Mouse (Mus musculus): Measurements from ENCODE around the gene Kirrel3. TPM values are rescaled to one million over a fixed set of nuclear protein-coding genes. Genes with fewer than 3 reads are reported as not detected.

Gene Kirrel3
- polyA plus RNA-seq, 1 experiment from 2014 or later, result 44.4 TPM

- Histone ChIP-seq H3K27me3 (ENCODE audit: control insufficient read depth, insufficient read depth, low read length) (no peaks in the 10 kb centered on the region), H3K9ac (replicated peaks; ENCODE audit: low read depth, low read length) (no peak overlapping the region), H3K4me2 (ENCODE audit: low read depth, low read length) (no peak overlapping the region), H3K27ac (ENCODE audit: low read depth, low read length) (no peak overlapping the region), H3K4me1 (ENCODE audit: control insufficient read depth, insufficient read depth, low read length) (no peaks in the 10 kb centered on the region), H3K36me3 (ENCODE audit: control insufficient read depth, insufficient read depth, low read length) (no peaks in the 10 kb centered on the region), H3K4me3 (ENCODE audit: low read depth, low read length) (no peak overlapping the region), H3K9me3 (ENCODE audit: control insufficient read depth, low read length) (no peaks in the 10 kb centered on the region)
- 84% methylated on average over 4 of the region's 4 CpGs for WGBS
- ATAC-seq (ENCODE audit: low read depth), result no peak
Measured at GRCm38 (mm10) chr9:34600326-34600725, 114.6 kb downstream of the Kirrel3 start.

GRCm38 (mm10) chr9:34603750-34604149 is 118.1 kb downstream of the Kirrel3 start:
- H3K27ac ChIP-seq (ENCODE audit: low read depth, low read length), result no peak overlapping the region
- no peaks in the 10 kb centered on the region for H3K9me3 ChIP-seq (ENCODE audit: control insufficient read depth, low read length)
- no peaks in the 10 kb centered on the region for H3K27me3 ChIP-seq (ENCODE audit: control insufficient read depth, insufficient read depth, low read length)
- ATAC-seq (ENCODE audit: low read depth), result no peak
- H3K36me3 ChIP-seq (ENCODE audit: control insufficient read depth, insufficient read depth, low read length), result no peaks in the 10 kb centered on the region
- H3K4me3 ChIP-seq (ENCODE audit: low read depth, low read length), result no peak overlapping the region
- WGBS, result 77% methylated on average over 7 of the region's 7 CpGs
- no peak overlapping the region for H3K4me2 ChIP-seq (ENCODE audit: low read depth, low read length)
- no peak overlapping the region for H3K9ac ChIP-seq (replicated peaks; ENCODE audit: low read depth, low read length)
- H3K4me1 ChIP-seq (ENCODE audit: control insufficient read depth, insufficient read depth, low read length), result no peaks in the 10 kb centered on the region

GRCm38 (mm10) chr9:34604931-34605330 is 119.2 kb downstream of the Kirrel3 start:
- no peaks in the 10 kb centered on the region for H3K9me3 ChIP-seq (ENCODE audit: control insufficient read depth, low read length)
- H3K4me2 ChIP-seq (ENCODE audit: low read depth, low read length), result no peak overlapping the region
- H3K27me3 ChIP-seq (ENCODE audit: control insufficient read depth, insufficient read depth, low read length), result no peaks in the 10 kb centered on the region
- H3K9ac ChIP-seq (replicated peaks; ENCODE audit: low read depth, low read length), result no peak overlapping the region
- H3K36me3 ChIP-seq (ENCODE audit: control insufficient read depth, insufficient read depth, low read length), result no peaks in the 10 kb centered on the region
- no peak overlapping the region for H3K4me3 ChIP-seq (ENCODE audit: low read depth, low read length)
- 81% methylated on average over 4 of the region's 4 CpGs for WGBS
- no peak overlapping the region for H3K27ac ChIP-seq (ENCODE audit: low read depth, low read length)
- no peak for ATAC-seq (ENCODE audit: low read depth)
- H3K4me1 ChIP-seq (ENCODE audit: control insufficient read depth, insufficient read depth, low read length), result no peaks in the 10 kb centered on the region

GRCm38 (mm10) chr9:34605486-34605885 is 119.8 kb downstream of the Kirrel3 start:
- no peak overlapping the region for H3K27ac ChIP-seq (ENCODE audit: low read depth, low read length)
- H3K27me3 ChIP-seq (ENCODE audit: control insufficient read depth, insufficient read depth, low read length), result no peaks in the 10 kb centered on the region
- 69% methylated on average over 8 of the region's 8 CpGs for WGBS
- no peaks in the 10 kb centered on the region for H3K36me3 ChIP-seq (ENCODE audit: control insufficient read depth, insufficient read depth, low read length)
- no peaks in the 10 kb centered on the region for H3K4me1 ChIP-seq (ENCODE audit: control insufficient read depth, insufficient read depth, low read length)
- no peak overlapping the region for H3K9ac ChIP-seq (replicated peaks; ENCODE audit: low read depth, low read length)
- no peak for ATAC-seq (ENCODE audit: low read depth)
- H3K4me2 ChIP-seq (ENCODE audit: low read depth, low read length), result no peak overlapping the region
- H3K9me3 ChIP-seq (ENCODE audit: control insufficient read depth, low read length), result no peaks in the 10 kb centered on the region
- H3K4me3 ChIP-seq (ENCODE audit: low read depth, low read length), result no peak overlapping the region

- no peaks in the 10 kb centered on the region for H3K9me3 ChIP-seq (ENCODE audit: control insufficient read depth, low read length)
- H3K27ac ChIP-seq (ENCODE audit: low read depth, low read length), result no peak overlapping the region
- no peaks in the 10 kb centered on the region for H3K36me3 ChIP-seq (ENCODE audit: control insufficient read depth, insufficient read depth, low read length)
- H3K4me2 ChIP-seq (ENCODE audit: low read depth, low read length), result no peak overlapping the region
- no peak overlapping the region for H3K4me3 ChIP-seq (ENCODE audit: low read depth, low read length)
- ATAC-seq (ENCODE audit: low read depth), result no peak
- no peak overlapping the region for H3K9ac ChIP-seq (replicated peaks; ENCODE audit: low read depth, low read length)
- WGBS, result 76% methylated on average over 2 of the region's 2 CpGs
- H3K27me3 ChIP-seq (ENCODE audit: control insufficient read depth, insufficient read depth, low read length), result no peaks in the 10 kb centered on the region
- no peaks in the 10 kb centered on the region for H3K4me1 ChIP-seq (ENCODE audit: control insufficient read depth, insufficient read depth, low read length)
Measured at GRCm38 (mm10) chr9:34607976-34608375, 122.3 kb downstream of the Kirrel3 start.

- Histone ChIP-seq H3K4me3 (ENCODE audit: low read depth, low read length) (no peak overlapping the region), H3K9me3 (ENCODE audit: control insufficient read depth, low read length) (no peaks in the 10 kb centered on the region), H3K4me1 (ENCODE audit: control insufficient read depth, insufficient read depth, low read length) (0 out of 2 replicates have a peak, but pooled peaks cover 3% of the 10 kb centered on the region), H3K4me2 (ENCODE audit: low read depth, low read length) (no peak overlapping the region), H3K36me3 (ENCODE audit: control insufficient read depth, insufficient read depth, low read length) (no peaks in the 10 kb centered on the region), H3K27me3 (ENCODE audit: control insufficient read depth, insufficient read depth, low read length) (no peaks in the 10 kb centered on the region), H3K9ac (replicated peaks; ENCODE audit: low read depth, low read length) (no peak overlapping the region), H3K27ac (ENCODE audit: low read depth, low read length) (no peak overlapping the region)
- no peak for ATAC-seq (ENCODE audit: low read depth)
- 92% methylated on average over 6 of the region's 6 CpGs for WGBS
Measured at GRCm38 (mm10) chr9:34612886-34613769, 127.4 kb downstream of the Kirrel3 start.

- no peak overlapping the region for H3K4me2 ChIP-seq (ENCODE audit: low read depth, low read length)
- H3K36me3 ChIP-seq (ENCODE audit: control insufficient read depth, insufficient read depth, low read length), result no peaks in the 10 kb centered on the region
- H3K9me3 ChIP-seq (ENCODE audit: control insufficient read depth, low read length), result no peaks in the 10 kb centered on the region
- H3K4me1 ChIP-seq (ENCODE audit: control insufficient read depth, insufficient read depth, low read length), result 0 out of 2 replicates have a peak, but pooled peaks cover 3% of the 10 kb centered on the region
- H3K4me3 ChIP-seq (ENCODE audit: low read depth, low read length), result no peak overlapping the region
- H3K27ac ChIP-seq (ENCODE audit: low read depth, low read length), result no peak overlapping the region
- 59% methylated on average over 6 of the region's 6 CpGs for WGBS
- H3K9ac ChIP-seq (replicated peaks; ENCODE audit: low read depth, low read length), result no peak overlapping the region
- no peaks in the 10 kb centered on the region for H3K27me3 ChIP-seq (ENCODE audit: control insufficient read depth, insufficient read depth, low read length)
- ATAC-seq (ENCODE audit: low read depth), result no peak
Measured at GRCm38 (mm10) chr9:34618099-34618498, 132.4 kb downstream of the Kirrel3 start.

GRCm38 (mm10) chr9:34619913-34620312 is 134.2 kb downstream of the Kirrel3 start:
- Histone ChIP-seq H3K36me3 (ENCODE audit: control insufficient read depth, insufficient read depth, low read length) (no peaks in the 10 kb centered on the region), H3K9me3 (ENCODE audit: control insufficient read depth, low read length) (no peaks in the 10 kb centered on the region), H3K9ac (replicated peaks; ENCODE audit: low read depth, low read length) (no peak overlapping the region), H3K27me3 (ENCODE audit: control insufficient read depth, insufficient read depth, low read length) (no peaks in the 10 kb centered on the region), H3K4me3 (ENCODE audit: low read depth, low read length) (no peak overlapping the region), H3K27ac (ENCODE audit: low read depth, low read length) (no peak overlapping the region), H3K4me1 (ENCODE audit: control insufficient read depth, insufficient read depth, low read length) (0 out of 2 replicates have a peak, but pooled peaks cover 3% of the 10 kb centered on the region), H3K4me2 (ENCODE audit: low read depth, low read length) (no peak overlapping the region)
- WGBS, result 61% methylated on average over 3 of the region's 3 CpGs
- no peak for ATAC-seq (ENCODE audit: low read depth)

- Histone ChIP-seq H3K4me1 (ENCODE audit: control insufficient read depth, insufficient read depth, low read length) (no peaks in the 10 kb centered on the region), H3K36me3 (ENCODE audit: control insufficient read depth, insufficient read depth, low read length) (no peaks in the 10 kb centered on the region), H3K4me2 (ENCODE audit: low read depth, low read length) (no peak overlapping the region), H3K4me3 (ENCODE audit: low read depth, low read length) (no peak overlapping the region), H3K27me3 (ENCODE audit: control insufficient read depth, insufficient read depth, low read length) (no peaks in the 10 kb centered on the region), H3K9ac (replicated peaks; ENCODE audit: low read depth, low read length) (no peak overlapping the region), H3K27ac (ENCODE audit: low read depth, low read length) (no peak overlapping the region), H3K9me3 (ENCODE audit: control insufficient read depth, low read length) (no peaks in the 10 kb centered on the region)
- peak; percentile 51; the same call in 1 of the 2 replicates for ATAC-seq (ENCODE audit: low read depth)
- 44% methylated on average over 5 of the region's 5 CpGs for WGBS
Measured at GRCm38 (mm10) chr9:34623526-34623925, 137.8 kb downstream of the Kirrel3 start.

Measured in neural tube, embryonic 14.5 days (tissue).